Mouse (Mus musculus): ENCODE measurements at regions not wholly inside any gene's neighbourhood (a gene's known extent, or its start where the extent isn't known, plus 50 kb on each side); places are given as distances from the start of the nearest gene placed in this dataset.

GRCm38 (mm10) chr15:70982719-70983118 lies 2851.6 kb upstream of the Gm6569 start:
- no peak for DNase-seq (ENCODE audit: low spot score in 2 of 2)

GRCm38 (mm10) chr15:70987973-70988570 lies 2846.3 kb upstream of the Gm6569 start:
- no peak for DNase-seq (ENCODE audit: low spot score in 2 of 2)

- DNase-seq (ENCODE audit: low spot score in 2 of 2) = no peak
Measured at GRCm38 (mm10) chr15:70993397-70993796, 2841.0 kb upstream of the Gm6569 start.

- no peak for DNase-seq (ENCODE audit: low spot score in 2 of 2)
Measured at GRCm38 (mm10) chr15:71010362-71010761, 2824.0 kb upstream of the Gm6569 start.

DNA sequence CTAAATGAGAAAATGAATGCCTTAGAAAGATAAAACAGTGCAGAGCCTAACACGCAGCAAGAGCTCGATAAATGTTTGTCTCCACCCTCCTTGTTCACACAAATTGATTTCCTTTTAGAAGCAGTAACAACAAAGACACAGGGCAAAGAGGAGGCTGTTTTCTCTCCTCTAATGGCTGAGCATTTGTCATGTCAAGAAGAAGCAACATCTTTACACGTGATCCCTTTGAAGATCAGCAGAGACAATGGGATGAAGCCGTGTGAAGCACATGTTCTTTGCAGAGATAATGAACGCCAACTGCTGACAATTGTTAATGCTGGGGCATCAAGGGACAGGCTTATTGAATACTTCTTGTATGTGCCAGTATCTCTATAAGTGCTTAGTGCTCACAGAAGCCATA lies 2823.6 kb upstream of the Gm6569 start:
- no peak for DNase-seq (ENCODE audit: low spot score in 2 of 2)

DNA sequence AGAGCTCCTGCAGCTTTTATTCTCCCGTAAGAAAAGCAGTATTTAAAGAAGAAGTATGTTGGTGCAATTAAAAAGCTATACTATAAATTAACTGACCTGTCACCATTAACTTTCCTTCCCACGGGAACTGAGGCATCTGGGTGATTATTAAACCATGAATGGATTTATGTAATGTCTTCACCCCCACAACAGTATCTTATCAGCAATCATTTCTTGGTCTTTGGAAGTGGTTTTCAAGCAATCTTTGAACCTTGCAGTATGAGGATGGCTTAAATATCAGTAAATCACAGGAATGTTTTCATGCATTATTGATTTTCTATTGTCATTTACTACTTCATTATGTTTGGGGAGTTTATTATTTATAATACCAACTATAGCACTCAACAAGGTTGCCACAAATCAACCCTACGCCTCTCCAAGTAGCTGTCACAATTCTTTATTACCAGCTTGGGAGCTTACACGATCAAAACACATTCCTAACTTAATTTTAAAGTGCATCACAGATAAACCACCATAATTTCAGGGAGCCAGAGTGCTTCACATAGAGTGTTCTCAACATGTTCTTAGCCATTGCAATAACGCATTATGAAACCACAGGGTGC lies 2780.0 kb upstream of the Gm6569 start:
- DNase-seq (ENCODE audit: low spot score in 2 of 2) = no peak

DNA sequence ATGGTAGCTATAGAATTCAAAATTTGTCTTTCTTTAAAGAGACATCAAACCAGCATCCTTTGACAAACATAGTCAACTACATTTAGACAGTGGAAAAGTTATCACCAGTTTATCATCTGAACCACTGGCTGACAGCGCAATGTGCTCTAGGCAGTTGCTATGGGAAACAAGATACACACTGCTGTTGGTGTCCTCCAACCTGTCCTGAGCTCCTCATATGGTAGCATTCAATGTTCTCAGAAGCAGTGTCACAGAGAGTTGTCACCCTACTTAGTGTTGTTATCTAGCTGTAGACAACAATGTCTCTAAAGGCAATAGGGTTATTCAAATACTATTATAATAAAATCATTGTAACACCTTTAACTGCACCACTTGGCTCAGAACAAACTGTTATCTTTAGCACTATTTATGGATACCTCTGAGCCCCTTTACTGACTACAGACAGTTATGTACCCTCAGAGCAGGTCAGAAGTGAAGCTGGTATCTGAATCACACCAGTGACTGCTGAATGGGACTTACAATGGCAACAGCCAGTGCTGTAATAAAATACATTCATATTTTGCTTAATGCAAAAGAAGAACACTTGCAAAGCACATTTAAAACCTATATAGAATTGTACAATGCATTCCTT lies 2747.9 kb upstream of the Gm6569 start:
- DNase-seq (ENCODE audit: low spot score in 2 of 2) = no peak

- DNase-seq (ENCODE audit: low spot score in 2 of 2) = no peak
Measured at GRCm38 (mm10) chr15:71099111-71099510, 2735.2 kb upstream of the Gm6569 start.

DNA sequence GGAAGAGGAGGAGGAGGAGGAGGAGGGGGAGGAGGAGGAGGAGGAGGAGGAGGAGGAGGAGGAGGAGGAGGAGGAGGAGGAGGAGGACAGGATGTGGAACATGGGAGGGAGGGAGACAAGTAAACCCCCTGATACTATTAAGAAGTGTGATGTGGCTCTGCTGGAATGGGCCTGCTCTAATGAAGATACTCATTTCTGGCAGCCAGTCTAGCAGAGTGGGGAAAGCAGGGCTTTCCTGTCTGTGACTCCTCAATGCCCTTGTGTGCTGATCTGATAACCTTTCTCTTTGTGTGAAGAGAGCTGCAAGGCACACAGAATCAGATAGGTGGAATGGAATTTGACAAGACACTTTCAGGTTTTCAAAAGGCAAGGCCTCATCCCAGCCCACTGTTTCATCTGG lies 2704.6 kb upstream of the Gm6569 start:
- no peak for DNase-seq (ENCODE audit: low spot score in 2 of 2)

- no peak for DNase-seq (ENCODE audit: low spot score in 2 of 2)
Measured at GRCm38 (mm10) chr15:71157680-71158079, 2676.7 kb upstream of the Gm6569 start.

GRCm38 (mm10) chr15:71162097-71162496 lies 2672.3 kb upstream of the Gm6569 start:
- no peak for DNase-seq (ENCODE audit: low spot score in 2 of 2)

GRCm38 (mm10) chr15:71195011-71195739 lies 2639.2 kb upstream of the Gm6569 start:
- no peak for DNase-seq (ENCODE audit: low spot score in 2 of 2)

GRCm38 (mm10) chr15:71240647-71241351 lies 2593.6 kb upstream of the Gm6569 start:
- peak; percentile 25 to 52 for DNase-seq (ENCODE audit: low spot score in 2 of 2)

DNA sequence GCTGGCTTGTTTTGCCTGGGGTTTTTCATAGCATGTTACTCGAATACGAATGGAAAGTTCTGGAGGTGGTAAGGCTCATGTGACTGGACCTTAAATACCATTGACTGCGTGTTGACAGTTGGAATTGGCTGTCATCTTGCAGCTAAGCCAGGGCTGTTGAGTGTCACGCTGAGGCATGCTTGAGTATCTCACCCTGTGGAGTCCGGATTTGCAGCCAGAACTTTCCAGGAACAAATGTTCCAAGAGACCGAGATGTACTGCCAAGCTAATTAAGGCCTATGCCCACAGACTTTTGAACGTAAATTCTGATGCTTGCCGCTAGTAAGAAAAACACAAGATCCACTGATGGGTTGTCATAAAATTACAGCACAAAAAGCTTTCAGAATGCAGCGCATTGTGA lies 2590.8 kb upstream of the Gm6569 start:
- no peak for DNase-seq (ENCODE audit: low spot score in 2 of 2)

GRCm38 (mm10) chr15:71275876-71276565 lies 2558.3 kb upstream of the Gm6569 start:
- no peak for DNase-seq (ENCODE audit: low spot score in 2 of 2)

DNA sequence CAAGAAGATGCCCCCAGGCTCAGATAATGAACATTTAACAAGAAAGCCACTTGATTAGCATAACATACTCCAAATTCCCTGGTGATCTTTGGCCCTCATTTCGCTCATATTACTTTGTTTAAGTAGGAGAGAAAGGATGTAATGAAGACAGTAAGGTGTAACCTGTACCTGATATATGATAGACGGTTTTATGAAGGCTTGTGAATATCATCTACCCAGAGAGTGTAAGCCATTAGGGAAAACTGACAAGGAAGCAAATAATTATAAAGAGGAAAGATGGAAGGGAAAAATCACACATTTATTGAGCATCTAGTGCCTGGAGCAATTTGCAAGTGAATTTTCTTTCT lies 2557.8 kb upstream of the Gm6569 start:
- DNase-seq (ENCODE audit: low spot score in 2 of 2) = no peak

- no peak for DNase-seq (ENCODE audit: low spot score in 2 of 2)
Measured at GRCm38 (mm10) chr15:71277388-71277787, 2557.0 kb upstream of the Gm6569 start.

DNA sequence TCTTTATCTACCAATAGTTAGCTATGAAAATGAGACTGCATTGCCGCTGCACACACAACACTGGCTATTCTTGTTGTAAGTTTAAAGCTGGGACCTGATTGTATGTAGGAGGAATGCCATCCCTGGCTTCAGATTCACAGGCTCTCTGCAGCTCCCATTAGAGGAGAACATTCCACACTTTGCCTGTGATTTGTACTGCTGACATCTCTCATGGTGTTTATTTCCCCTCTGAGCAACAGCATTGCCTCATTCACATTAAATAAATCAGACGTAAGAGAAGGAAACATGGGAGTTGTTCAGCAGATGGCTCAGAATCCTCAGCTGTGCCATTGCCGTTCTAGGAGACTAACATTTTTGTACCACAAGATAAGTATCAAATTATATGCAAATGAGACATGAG lies 2550.6 kb upstream of the Gm6569 start:
- DNase-seq (ENCODE audit: low spot score in 2 of 2) = no peak

- no peak for DNase-seq (ENCODE audit: low spot score in 2 of 2)
Measured at GRCm38 (mm10) chr15:71302541-71302940, 2531.8 kb upstream of the Gm6569 start.

DNA sequence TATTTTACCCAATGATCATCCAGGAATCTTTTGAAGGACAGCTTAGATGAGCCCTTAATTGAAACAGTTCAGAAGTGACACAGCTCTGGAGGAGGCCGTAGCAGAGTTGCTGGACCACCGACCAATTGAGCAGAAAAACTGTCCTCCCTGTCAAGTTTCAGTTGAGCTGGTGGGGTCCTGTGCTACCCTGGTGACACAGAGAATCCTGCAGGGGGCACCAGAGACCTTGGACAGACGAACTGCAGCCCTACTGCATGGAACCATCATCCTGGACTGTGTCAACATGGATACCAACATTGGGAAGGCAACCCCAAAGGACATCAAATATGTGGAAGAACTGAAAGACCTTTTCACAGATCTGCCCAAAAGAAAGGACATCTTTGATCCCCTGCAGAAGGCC lies 2524.1 kb upstream of the Gm6569 start:
- no peak for DNase-seq (ENCODE audit: low spot score in 2 of 2)

- DNase-seq (ENCODE audit: low spot score in 2 of 2) = no peak
Measured at GRCm38 (mm10) chr15:71326596-71326995, 2507.8 kb upstream of the Gm6569 start.

All from urinary bladder, postnatal 36 days (tissue).